Mouse (Mus musculus) layer of hippocampus, postnatal 25 days (tissue): ENCODE measurements around the gene Smim5. TPM values are rescaled to one million over a fixed set of nuclear protein-coding genes. Genes with fewer than 3 reads are reported as not detected.

Experiments used
- DNase-seq, 2 experiments: peaks; one replicate each; pipeline ENCODE4 v3.0.0; 2022; ENCODE audit warnings: mixed read lengths in 2 of 2, low spot score in 1 of 2; ENCODE audit errors: extremely low spot score in 1 of 2
- total RNA-seq, 2 experiments: library from RNA; stranded (reverse); gene quantifications; 2 replicates each; pipeline ENCODE4 v1.2.3; 2021

Smim5 gene
- total RNA-seq, 2 experiments from 2014 or later, result 0.54 to 1.2 TPM

DNA sequence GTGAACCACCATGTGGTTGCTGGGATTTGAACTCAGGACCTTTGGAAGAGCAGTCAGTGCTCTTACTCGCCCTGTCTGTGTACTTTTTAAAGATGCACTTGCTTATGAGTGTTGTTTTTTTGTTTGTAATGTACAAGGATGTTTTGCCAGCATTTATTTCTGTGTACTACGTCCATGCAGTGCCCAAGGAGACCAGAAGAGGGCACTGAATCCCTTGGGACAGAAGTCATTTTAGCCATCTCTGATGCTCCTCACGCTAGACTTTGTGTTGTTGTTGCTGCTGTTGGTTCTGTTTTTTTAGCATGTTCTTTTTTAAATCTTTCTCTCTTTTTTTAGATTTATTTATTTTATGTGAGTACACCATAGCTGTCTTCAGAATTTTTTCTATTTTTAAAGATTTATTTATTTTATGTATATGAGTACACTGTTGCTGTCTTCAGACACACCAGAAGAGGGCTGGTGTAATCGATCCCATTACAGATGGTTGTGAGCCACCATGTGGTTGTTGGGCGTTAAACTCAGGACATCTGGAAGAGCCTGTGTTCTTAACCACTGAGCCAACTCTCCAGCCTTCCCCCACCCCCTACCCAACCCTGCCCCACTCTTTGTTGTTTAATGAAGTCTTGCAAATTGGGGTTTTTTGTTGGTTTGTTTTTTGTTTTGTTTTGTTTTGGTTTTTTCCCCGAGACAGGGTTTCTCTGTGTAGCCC is 20.5 kb downstream of the Smim5 start:
- peak in 1 of 2 experiments; percentile 56 for DNase-seq

DNA sequence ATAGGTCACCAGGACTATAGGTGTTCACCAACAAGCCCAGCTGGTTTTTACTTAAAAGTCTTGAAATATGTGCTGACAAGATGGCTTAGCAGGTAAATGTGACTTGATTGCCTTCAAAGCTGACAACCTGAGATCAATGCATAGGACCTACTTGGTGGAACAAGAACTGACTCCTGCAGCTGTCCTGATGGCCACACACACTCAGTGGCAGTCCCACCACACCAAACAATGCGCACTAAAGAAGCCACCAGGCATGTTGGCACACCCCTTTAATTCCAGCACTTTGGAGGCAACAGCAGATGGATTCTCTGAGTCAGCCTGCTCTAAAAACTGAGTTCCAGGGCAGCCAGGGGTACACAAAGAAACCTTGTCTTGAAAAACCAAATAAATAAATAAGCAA is 22.2 kb downstream of the Smim5 start:
- no peak for DNase-seq

DNA sequence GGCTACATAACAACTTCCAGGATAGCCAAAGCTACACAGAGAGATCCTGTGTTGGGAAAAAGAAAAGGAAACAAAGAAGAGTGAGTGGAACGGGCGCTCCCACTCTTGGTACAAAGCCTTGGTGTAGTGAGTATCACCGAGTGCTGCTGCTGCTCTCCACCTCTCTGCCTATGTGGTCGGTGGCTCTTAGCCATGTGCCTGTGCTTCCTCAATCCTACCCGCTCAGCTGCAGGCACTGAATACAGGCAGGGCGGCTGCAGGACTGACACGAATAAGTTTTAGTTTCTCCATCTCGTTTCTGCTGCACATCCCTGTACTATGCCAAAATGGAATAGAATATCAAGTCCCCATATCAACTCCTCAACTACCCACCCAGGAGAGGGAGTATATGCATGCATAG is 29.3 kb downstream of the Smim5 start:
- no peak for DNase-seq

DNA sequence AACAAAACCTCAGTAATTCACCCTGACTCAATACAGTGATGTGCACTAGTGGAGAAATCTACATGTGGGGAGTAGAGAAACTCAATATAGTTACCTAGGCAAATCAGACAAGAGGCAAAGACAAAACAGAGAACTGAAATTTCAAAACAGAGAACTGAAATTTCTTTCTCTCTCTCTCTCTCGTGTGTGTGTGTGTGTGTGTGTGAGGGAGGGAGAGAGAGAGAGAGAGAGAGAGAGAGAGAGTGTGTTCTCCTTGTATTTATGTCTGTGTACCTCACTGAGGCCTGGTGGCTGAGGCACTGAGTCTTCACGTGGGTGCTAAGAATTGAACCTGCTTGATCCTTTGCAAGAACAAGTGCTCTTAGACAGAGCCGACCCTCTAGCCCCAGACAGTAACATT is 30.1 kb downstream of the Smim5 start:
- DNase-seq, result no peak

DNA sequence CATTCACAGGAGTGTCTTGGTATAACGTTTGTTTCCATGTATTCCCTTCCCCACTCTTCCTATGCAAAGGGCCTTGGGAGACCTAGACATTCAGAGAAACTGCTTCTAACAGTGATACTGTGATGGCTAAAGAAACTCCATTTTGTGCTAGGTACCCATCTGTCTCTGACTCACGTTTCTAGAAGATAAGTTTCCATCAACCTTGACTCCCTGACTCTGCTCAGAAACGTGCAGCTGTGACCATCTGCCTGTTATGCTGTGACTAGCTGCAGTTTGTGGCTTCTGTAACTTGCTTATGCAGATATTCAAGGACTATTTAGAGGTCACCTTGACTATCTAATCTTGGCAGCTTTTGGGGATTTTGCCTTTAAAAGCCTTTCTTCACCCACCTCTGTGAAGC is 31.5 kb downstream of the Smim5 start:
- no peak for DNase-seq

DNA sequence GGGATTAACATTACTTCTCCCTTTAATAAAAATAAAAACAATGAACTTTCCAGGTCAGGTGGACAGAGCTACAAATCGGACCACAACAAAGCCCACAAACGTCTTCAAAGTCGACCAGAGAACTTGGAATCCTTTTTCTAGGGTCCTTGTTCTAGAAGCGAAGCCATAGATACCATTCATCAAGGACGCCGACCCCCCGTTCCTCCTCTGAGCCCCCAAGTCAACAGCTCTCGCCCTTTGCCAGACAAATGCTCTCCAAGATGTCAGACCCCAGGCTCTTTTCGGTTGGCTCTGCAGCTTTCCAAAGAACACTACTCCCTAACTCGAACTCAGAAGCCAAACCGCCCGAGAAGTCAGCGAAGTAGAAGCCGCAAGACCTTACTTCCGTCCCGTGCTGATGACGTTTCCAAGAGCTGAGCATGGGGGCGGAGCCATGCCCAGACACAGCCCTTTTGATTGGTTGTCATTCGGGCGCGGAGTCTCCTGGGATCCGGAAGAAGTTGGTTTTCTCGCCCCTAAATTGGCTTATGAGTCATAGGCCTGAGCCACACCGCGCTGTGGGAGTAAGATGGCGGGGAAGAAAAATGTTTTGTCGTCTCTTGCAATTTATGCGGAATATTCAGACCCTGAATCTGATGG is 33.5 kb downstream of the Smim5 start, which contains the start of the genes Sap30bp and Recql5:
TSS of gene Sap30bp (plus strand) at position 175 of the 639 bp plus-strand sequence.
TSS of gene Recql5 (minus strand) at position 370 of the 639 bp plus-strand sequence.
- DNase-seq, result peak; percentile 88 to 96

DNA sequence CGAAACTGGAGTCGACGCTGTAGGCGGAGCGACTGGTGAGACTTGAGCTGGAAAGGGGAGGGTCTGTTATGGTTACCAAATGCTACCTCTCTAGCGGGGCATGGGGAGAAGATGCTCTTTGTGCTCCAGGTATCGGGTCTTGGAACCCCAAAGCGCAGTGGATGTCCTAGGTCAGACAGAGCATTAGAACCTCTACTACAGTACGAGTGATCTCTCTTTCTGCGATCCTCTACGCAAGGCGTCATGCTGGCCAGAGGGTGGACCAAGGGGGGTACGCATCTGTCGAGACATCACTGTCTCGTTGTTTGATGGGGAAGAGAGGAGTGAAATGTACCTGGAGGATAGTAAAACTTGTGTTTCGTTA is 34.0 kb downstream of the Smim5 start:
- DNase-seq, result no peak

DNA sequence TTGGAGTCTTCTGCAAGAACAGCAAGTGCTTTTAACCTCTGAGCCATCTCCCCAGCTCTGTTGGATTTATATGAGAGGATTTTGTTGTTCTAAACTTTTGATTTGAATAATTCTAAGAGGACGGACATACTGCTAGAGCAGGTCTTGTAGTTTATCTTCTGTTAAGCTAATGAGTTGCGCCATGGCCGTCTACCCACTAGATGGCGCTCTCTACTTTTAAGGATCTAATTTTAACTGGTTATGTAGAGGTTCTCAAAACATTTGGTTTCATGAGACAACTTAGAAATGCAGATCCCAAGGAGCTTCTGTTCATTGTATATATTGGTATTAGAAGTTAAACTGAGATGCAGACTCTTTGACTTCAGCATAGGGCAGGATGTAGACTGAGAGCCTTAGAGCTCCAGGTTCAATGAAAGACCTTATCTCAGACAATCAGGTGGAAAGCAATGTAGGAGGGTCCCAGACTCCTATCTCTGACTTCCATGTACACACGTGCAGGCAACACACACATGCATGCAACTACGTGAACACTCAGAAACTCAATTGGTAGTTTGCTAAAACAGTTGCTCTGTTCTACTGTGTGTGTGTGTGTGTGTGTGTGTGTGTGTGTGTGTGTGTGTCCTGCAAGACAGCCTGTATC is 40.0 kb downstream of the Smim5 start:
- peak; percentile 40 to 72 for DNase-seq

DNA sequence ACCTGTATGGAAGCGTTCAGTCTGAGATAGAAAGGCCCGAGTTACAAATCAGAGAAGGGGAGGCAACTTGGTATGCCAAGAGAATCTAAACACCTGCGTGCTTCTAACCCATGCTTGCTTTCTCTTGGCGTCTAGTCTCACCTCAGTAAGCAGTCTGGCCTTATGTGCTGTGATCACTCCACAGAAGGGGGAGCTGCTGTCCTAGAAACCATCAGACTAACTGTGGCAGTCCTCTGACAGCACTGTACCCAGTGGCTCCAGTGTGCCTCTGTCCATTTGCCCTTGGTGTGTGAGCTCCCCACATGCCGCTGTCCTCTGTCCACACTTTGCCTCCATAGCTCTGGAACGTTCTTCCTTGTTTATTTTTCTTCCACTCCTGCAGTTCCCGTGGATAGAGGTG is 42.2 kb downstream of the Smim5 start:
- DNase-seq, result no peak

DNA sequence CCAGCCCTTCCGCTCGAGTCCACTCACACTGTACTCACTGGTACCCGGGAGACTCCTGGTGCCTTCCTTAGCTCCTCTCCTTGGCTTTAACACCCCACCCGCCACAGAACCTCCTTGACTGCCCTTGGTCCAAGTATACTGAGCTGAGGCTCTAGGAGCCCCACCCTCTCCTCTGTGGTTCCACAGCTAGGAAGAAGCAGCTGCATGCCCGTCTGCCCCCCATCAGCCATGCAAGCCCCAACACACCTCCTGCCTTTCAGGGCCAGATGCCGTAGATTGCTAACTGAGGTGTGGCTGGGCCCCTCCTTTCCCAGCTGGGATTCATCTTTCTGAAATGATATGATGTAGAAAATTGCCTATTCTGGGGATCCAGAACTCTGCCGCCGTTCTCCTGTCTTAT is 45.5 kb downstream of the Smim5 start:
- DNase-seq, result no peak

DNA sequence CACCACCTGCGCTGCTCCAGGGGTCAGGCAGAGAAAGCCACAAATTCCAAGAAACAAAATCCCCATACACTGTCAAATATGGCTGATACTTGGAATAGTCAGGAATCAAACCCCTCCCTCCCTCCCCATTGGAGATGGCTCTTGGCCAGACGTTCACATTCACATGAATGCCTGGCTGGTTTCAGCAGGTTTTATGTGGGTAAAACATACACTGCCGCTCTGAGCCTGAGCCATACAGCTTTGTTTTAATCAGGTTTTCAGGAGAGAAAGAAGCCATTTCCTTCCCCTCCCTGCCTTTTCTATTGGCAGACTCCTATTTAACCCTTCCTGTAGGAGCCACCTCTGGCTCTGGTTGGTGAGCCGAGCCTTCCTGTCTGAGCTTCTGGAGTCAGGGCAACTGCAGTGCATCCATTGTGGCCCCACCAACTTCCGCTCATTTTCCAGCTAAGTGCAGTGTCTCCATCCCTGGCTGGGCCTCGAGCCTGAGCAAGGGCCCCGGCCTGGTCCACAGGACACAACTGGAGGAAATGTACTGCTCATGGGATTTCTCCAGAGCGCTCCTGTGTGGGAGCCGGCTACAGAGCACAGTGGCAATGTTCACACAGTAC is 46.6 kb downstream of the Smim5 start:
- no peak for DNase-seq

DNA sequence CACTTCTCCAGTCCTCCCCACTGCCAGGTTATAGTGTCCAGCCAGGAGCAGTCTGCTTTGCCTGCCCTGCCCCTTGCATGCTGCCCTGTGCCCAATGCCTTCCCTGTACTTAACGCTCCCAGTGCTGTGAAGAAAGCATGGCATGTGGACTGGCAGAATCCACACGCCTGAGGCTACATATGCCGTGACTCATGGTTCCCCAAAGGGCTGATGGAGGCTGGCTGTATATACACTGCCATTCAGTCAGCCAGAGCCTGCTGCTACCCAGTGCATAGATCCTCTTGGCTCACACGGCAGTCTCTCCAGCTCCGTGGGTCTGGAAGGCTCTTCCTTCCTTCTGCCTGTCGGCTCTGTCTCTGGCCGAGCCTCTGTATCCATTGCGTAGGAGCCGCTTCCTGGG is 48.5 kb downstream of the Smim5 start:
- no peak for DNase-seq

DNA sequence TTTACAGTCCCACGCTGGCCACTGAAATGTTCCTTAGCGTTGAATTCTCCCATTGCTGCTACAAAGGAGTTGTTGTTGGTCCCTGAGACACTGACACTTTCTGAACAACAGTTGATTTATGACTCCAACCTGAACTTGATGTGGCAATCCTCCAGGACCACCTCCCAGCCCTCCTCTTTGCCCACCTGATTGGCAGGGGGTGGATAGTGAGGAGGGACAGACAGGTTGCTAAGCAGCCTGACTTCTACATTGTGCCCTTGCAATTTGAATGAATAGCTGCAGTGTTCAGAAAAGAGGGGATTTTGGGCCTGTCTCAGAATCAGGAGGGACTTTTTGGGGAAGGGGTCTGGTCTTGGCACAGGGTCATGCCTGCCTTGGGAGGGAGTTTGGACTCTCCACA is 51.0 kb downstream of the Smim5 start:
- no peak for DNase-seq

DNA sequence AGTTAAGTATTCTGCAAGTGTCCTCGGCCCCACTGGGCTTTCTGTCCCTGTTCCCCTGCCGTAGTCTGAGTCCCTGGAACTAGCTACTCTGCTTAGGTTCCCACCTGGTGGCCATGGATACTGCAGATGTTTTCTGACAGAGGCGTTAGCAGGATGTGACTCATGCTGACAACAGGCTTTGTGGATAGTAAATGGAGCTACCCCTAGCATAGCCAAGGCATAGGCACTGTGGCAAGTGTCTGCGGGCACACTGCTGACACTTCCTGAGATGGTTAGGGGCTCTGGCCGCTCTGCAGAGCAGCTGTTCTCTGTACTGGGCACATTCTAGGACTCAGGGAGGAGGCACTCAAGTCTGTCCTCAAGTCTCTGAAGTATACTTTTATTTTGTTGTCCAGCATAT is 54.9 kb downstream of the Smim5 start:
- no peak for DNase-seq

DNA sequence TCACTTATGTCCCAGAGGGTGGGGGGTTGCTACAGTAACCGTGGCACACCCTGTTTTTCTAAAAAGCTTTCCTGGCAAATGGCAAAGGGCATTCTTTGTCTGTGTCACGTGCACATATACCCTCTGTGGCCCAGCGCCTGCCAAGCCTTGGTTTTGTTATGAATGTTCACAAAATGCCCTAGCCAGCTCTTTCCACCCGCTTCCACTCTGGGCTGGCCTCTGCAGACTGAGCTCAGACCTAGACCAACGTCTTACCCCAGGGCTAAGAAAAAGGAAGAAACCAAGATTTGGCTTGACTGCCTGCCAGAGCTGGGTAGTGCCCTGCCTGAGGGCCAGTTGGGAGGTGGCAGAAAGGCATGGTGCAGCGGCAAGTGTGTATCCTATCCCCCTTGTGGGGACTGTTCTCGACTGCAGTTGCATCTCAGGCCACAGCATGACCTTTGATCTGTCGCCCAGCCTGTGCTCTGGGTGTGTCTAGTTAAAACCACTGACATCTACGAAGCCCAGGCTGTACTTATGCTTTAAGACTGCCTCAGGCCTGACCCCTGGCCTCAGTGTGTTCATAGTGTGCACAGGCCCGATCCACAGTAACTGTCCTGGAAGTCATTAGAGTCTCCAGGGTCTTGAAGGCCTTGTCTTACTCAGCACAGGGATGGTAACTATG is 55.6 kb downstream of the Smim5 start:
- DNase-seq, result no peak

Other genes starting within 250 kb of the Smim5 start
- 100 to 1,000 TPM; 188 to 210 TPM for gene Grb2, start 191.4 kb upstream of the Smim5 start, total RNA-seq
- gene Tmem94, start 134.5 kb upstream of the Smim5 start, total RNA-seq, result 10 to 100 TPM; 44.5 to 51.1 TPM
- gene Caskin2, start 86.3 kb upstream of the Smim5 start, total RNA-seq, result 10 to 100 TPM; 19.9 to 21.8 TPM
- 10 to 100 TPM in 1 of 2 experiments, 1 to 10 TPM in 1; 9.4 to 10.9 TPM for gene Tsen54, start 85.2 kb upstream of the Smim5 start, total RNA-seq
- 1 to 10 TPM; 1.0 to 2.3 TPM for gene Llgl2, start 75.9 kb upstream of the Smim5 start, total RNA-seq
- under 1 TPM; 0.27 to 0.28 TPM for gene Myo15b, start 41.6 kb upstream of the Smim5 start, total RNA-seq
- not detected for gene Smim6, start 12.1 kb downstream of the Smim5 start, total RNA-seq
- 10 to 100 TPM; 33.1 to 47.4 TPM for gene Sap30bp, start 33.3 kb downstream of the Smim5 start, total RNA-seq
- 10 to 100 TPM; 25.7 to 28.4 TPM for gene Recql5, start 33.5 kb downstream of the Smim5 start, total RNA-seq
- 1 to 10 TPM; 5.2 to 6.5 TPM for gene Itgb4, start 74.7 kb downstream of the Smim5 start, total RNA-seq
- gene Galk1, start 112.8 kb downstream of the Smim5 start, total RNA-seq, result 10 to 100 TPM; 14.0 to 16.9 TPM
- gene H3f3b, start 128.0 kb downstream of the Smim5 start, total RNA-seq, result 100 to 1,000 TPM; 281 to 291 TPM
- gene Unk, start 130.4 kb downstream of the Smim5 start, total RNA-seq, result 10 to 100 TPM; 19.6 to 23.2 TPM
- gene Unc13d, start 178.0 kb downstream of the Smim5 start, total RNA-seq, result 1 to 10 TPM; 1.3 to 2.4 TPM
- 100 to 1,000 TPM; 390 to 418 TPM for gene Wbp2, start 187.0 kb downstream of the Smim5 start, total RNA-seq
- 1 to 10 TPM; 5.6 to 5.9 TPM for gene Trim47, start 227.2 kb downstream of the Smim5 start, total RNA-seq
- gene Trim65, start 231.2 kb downstream of the Smim5 start, total RNA-seq, result 1 to 10 TPM; 6.2 to 7.1 TPM
- gene Mrpl38, start 238.9 kb downstream of the Smim5 start, total RNA-seq, result 10 to 100 TPM; 59.1 to 62.7 TPM